Mouse (Mus musculus): ENCODE measurements around the gene Slc1a5.

- TF ChIP-seq POLR2A (IDR thresholded peaks at IDR 0.05; ENCODE audit: insufficient read depth, low read length) (no peak), CTCF (IDR thresholded peaks at IDR 0.05; ENCODE audit: low read depth, low read length) (no peak)
Measured at GRCm38 (mm10) chr7:16737606-16738072, 43.5 kb upstream of the Slc1a5 start.
